Mouse (Mus musculus) heart, postnatal 0 days (tissue): ENCODE measurements around the gene Gm6583. TPM values are rescaled to one million over a fixed set of nuclear protein-coding genes. Genes with fewer than 3 reads are reported as not detected.

ENCODE experiments used
- ATAC-seq: fragments of 200-750 bp; cut with Nextera tagmentation; 2 replicates; pipeline ENCODE4 v1.8.0; 2017; ENCODE audit warnings: low read depth, moderate number of reproducible peaks, moderate library complexity; ENCODE audit not compliant: insufficient read depth
- DNase-seq: peaks from one replicate; pipeline ENCODE4 v3.0.0-alpha.2; 2016; ENCODE audit warnings: low spot score
- H3K27ac ChIP-seq: fragments of 300-500 bp; sonication (generic); 2 replicates; pipeline ENCODE4 v1.5.1; 2014; ENCODE audit warnings: low read depth, mild to moderate bottlenecking
- H3K27me3 ChIP-seq: fragments of 300-500 bp; sonication (generic); 2 replicates; pipeline ENCODE4 v1.6.1; 2014; ENCODE audit warnings: low read length, mixed read lengths; ENCODE audit not compliant: control insufficient read depth, insufficient read depth
- H3K36me3 ChIP-seq: fragments of 300-500 bp; sonication (generic); replicated peaks from 2 replicates; pipeline ENCODE4 v1.6.1; 2014; ENCODE audit warnings: low read length, mixed read lengths; ENCODE audit not compliant: control insufficient read depth, insufficient read depth
- H3K4me1 ChIP-seq: fragments of 300-500 bp; sonication (generic); 2 replicates; pipeline ENCODE4 v1.6.1; 2014; ENCODE audit warnings: antibody characterized with exemption; ENCODE audit not compliant: control insufficient read depth, insufficient read depth
- H3K4me2 ChIP-seq: fragments of 300-500 bp; sonication (generic); 2 replicates; pipeline ENCODE4 v1.6.1; 2014; ENCODE audit warnings: low read depth, mild to moderate bottlenecking, low read length, moderate library complexity
- H3K4me3 ChIP-seq: fragments of 300-500 bp; sonication (generic); 2 replicates; pipeline ENCODE4 v1.5.1; 2014; ENCODE audit warnings: low read depth, low read length
- H3K9ac ChIP-seq: fragments of 300-500 bp; sonication (generic); replicated peaks from 2 replicates; pipeline ENCODE4 v1.6.1; 2014; ENCODE audit warnings: low read depth, low read length, mixed read lengths
- H3K9me3 ChIP-seq: fragments of 300-500 bp; sonication (generic); replicated peaks from 2 replicates; pipeline ENCODE4 v1.6.1; 2016; ENCODE audit warnings: low read length; ENCODE audit not compliant: control insufficient read depth
- CTCF ChIP-seq: IDR thresholded peaks from 2 replicates; pipeline ENCODE4 v1.5.1; 2016; ENCODE audit warnings: antibody characterized with exemption, control low read depth, low read depth
- EP300 ChIP-seq: IDR thresholded peaks from 2 replicates; pipeline ENCODE4 v1.6.1; 2016; ENCODE audit warnings: antibody characterized with exemption, low read depth
- WGBS: fragments of 180-500 bp; shearing (Covaris S2); extraction: QIAGEN DNeasy Blood & Tissue Kit; methylation state at CpG from one replicate; pipeline ENCODE4 v1.1.7; 2014; 5-methylcytosine and 5-hydroxymethylcytosine counted together
- polyA plus RNA-seq: library from polyadenylated mRNA; unstranded; fragments of >200 nt; fragmentation: Nextera tagmentation; extraction: Ambion mirVana; gene quantifications from 2 replicates; pipeline ENCODE4 v1.2.1, GENCODE M21; 2015
- total RNA-seq: library from RNA; depleted of rRNA; stranded (reverse); fragments of >200 nt; gene quantifications from 2 replicates; pipeline ENCODE4 v1.2.3, GENCODE M21; 2014; ENCODE audit warnings: low replicate concordance; rRNA removed

Gm6583 gene
- not detected in 2 replicates for total RNA-seq
- polyA plus RNA-seq, result 0.05 TPM in 1 of 2 replicates, not detected in the other

DNA sequence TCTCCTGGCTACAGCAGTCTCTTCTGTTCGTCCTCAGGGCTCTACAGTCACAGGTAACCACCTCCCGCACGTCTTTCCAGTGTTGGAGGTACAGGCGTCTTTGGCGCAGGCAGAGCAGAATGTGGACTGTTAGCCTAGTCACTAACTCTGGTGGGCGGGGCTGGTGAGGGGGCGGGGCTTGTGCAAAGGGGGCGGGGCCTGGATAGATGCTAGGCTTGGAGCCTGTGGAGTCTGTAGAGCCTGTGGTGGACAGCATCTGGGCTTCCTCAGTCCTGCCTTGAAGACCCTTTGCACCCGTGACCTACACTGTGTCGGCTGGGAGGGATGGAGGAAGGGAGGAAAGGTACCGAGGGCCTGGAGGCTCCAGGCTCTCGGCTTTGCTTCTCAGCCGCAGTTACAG lies at the start of gene Gm6583:
Gene Gm6583, minus strand, starts transcription at position 124 of the 400 bp plus-strand sequence.
- no peaks in the 10 kb centered on the region for H3K27me3 ChIP-seq
- no peak within 1 kb of the TSS for H3K27ac ChIP-seq
- ATAC-seq (no peak), DNase-seq (no peak)
- 64% methylated on average over 13 of the region's 13 CpGs for WGBS
- TF ChIP-seq EP300, result no peak
- TF ChIP-seq CTCF, result no peak
- H3K36me3 ChIP-seq, result peaks cover 33% of the 10 kb centered on the region; the same call in 1 of the 2 replicates
- H3K4me1 ChIP-seq, result no peaks in the 10 kb centered on the region
- H3K4me2 ChIP-seq, result no peak within 1 kb of the TSS
- no peaks in the 10 kb centered on the region for H3K9me3 ChIP-seq
- no peak within 1 kb of the TSS for H3K9ac ChIP-seq
- H3K4me3 ChIP-seq, result no peak within 1 kb of the TSS

DNA sequence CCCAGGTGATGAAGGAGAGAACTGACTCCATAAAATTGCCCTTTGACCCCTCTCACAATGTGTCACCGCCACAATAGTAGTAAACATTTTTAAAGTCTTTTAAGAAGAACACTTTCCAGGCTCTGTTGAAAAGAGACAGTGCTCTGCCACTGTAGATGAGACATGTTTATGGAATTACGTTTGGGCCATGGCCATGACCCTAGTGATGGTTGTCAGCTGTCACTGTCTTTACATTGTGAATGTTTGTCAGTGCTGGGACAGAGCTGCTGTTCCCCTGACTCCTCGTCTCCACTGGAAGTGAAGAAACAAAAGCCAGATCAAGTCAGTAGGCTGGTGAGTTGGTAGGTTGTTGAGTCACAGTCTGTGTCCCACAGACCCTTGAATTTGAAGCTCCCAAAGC lies 46.6 kb upstream of the Gm6583 start:
- Histone ChIP-seq H3K4me2 (no peak overlapping the region), H3K9ac (no peak overlapping the region), H3K27me3 (peaks cover 7% of the 10 kb centered on the region; the same call in 1 of the 2 replicates), H3K9me3 (no peaks in the 10 kb centered on the region), H3K27ac (no peak overlapping the region), H3K4me1 (no peaks in the 10 kb centered on the region), H3K36me3 (no peaks in the 10 kb centered on the region), H3K4me3 (no peak overlapping the region)
- DNase-seq, result no peak
- WGBS, result 47% methylated on average over 3 of the region's 3 CpGs
- TF ChIP-seq CTCF, result no peak
- no peak for TF ChIP-seq EP300
- ATAC-seq, result no peak

DNA sequence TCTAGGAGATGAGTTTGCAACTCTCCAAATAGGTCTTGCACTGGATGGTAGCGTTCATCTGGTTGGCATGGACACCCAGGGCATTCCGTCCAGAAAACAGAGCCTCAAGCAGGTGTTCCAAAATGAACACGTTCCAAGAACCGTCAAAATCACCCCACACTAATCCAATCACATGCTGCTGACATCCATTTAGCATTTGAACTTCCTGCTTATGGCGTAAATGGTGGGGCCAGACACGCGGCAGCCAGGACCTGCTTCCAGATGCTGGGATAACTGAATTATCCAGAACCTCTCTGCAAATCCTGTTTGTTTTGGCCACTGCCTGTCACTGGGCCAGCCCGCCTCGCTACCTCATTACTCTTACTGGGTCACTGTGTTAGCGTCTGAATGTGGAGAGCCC lies 43.5 kb upstream of the Gm6583 start:
- no peak overlapping the region for H3K27ac ChIP-seq
- H3K4me1 ChIP-seq, result no peaks in the 10 kb centered on the region
- H3K27me3 ChIP-seq, result peaks cover 37% of the 10 kb centered on the region
- H3K4me2 ChIP-seq, result no peak overlapping the region
- no peaks in the 10 kb centered on the region for H3K9me3 ChIP-seq
- no peak overlapping the region for H3K4me3 ChIP-seq
- H3K9ac ChIP-seq, result no peak overlapping the region
- WGBS, result 54% methylated on average over 10 of the region's 10 CpGs
- DNase-seq, result no peak
- H3K36me3 ChIP-seq, result no peaks in the 10 kb centered on the region
- no peak for TF ChIP-seq CTCF
- no peak for TF ChIP-seq EP300
- ATAC-seq, result no peak

DNA sequence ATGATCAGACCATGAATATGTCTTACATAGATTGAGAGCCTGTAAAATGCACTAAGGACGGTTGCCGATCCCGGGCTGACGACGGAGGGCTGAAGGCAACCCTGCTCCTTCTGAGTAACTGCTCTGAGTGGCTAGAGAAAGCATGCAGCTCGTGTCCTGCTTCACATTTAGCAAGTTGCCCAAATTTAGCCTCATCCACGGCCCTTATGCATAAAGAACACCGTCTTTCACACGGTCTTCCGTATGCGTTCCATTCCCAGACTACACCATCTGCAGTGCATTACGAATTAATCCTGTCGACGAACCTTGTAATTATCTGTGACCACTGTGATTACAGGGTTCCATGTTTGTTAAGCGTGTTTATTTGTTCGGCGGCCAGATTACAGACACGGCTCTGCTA lies 40.2 kb upstream of the Gm6583 start:
- Histone ChIP-seq H3K4me1 (no peaks in the 10 kb centered on the region), H3K27me3 (peaks cover 69% of the 10 kb centered on the region), H3K9ac (no peak overlapping the region), H3K27ac (no peak overlapping the region), H3K4me2 (no peak overlapping the region), H3K36me3 (no peaks in the 10 kb centered on the region), H3K9me3 (no peaks in the 10 kb centered on the region), H3K4me3 (no peak overlapping the region)
- TF ChIP-seq EP300, result no peak
- no peak for TF ChIP-seq CTCF
- ATAC-seq (no peak), DNase-seq (no peak)
- 71% methylated on average over 18 of the region's 18 CpGs for WGBS

DNA sequence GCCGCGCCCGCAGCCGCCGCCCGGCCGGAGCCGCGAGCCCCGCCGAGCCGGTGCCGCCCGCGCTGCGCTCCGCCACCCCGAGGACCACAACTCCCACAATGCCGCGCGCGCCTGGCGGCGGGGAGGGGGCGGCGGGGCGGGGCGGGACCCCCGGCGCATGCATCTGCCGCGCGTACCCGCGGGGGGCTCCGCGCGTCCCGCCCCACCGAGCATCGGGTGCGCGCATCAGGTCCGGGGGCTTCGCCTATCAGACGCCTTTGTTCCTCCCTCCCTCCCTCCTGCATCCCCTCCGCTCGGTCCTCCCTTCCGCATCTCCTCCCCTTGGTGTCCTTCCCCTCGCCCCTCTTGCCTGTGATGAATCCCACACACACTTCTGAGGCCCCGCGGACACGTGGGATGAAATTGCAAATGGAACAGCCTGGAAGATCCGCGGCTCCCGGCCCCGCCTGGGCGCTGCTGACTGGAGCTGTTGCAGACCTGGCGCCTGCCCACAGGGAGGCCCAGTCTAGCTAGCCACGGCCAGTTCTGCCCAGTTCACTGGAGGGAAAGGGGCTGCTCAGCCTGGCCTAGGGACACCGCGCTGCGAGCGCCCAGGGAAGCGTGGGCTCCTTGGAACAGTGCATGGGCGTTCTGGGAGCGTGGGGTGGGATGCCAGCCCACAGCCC lies 39.1 kb upstream of the Gm6583 start, which contains the start of gene Asphd2:
Gene Asphd2, minus strand, starts transcription at position 88 of the 665 bp plus-strand sequence.
- H3K27me3 ChIP-seq, result peaks cover 80% of the 10 kb centered on the region

More for the DNA sequence above, 39.1 kb upstream of the Gm6583 start, which contains the start of gene Asphd2:
- H3K4me1 ChIP-seq, result no peaks in the 10 kb centered on the region
- WGBS, result 2% methylated on average over 43 of the region's 67 CpGs
- H3K36me3 ChIP-seq, result no peaks in the 10 kb centered on the region
- no peaks in the 10 kb centered on the region for H3K9me3 ChIP-seq
- 0 out of 2 replicates have a peak within 1 kb of the TSS, but pooled peaks have one; percentile 5 for H3K9ac ChIP-seq
- TF ChIP-seq EP300 (no peak), CTCF (no peak)
- H3K27ac ChIP-seq, result no peak within 1 kb of the TSS
- DNase-seq, result peak; percentile 13
- peak; percentile 75 for ATAC-seq
- H3K4me2 ChIP-seq, result peak within 1 kb of the TSS; percentile 65
- peak within 1 kb of the TSS; percentile 56 for H3K4me3 ChIP-seq
